Mouse (Mus musculus) macrophage (primary cell): ENCODE measurements around the gene Tmx4. TPM values are rescaled to one million over a fixed set of nuclear protein-coding genes. Genes with fewer than 3 reads are reported as not detected.
"Not testable (repeated sequence)": the region's sequence is repeated elsewhere in the genome, so short reads cannot be mapped to it uniquely, and the experiment has no call there.

ENCODE experiments used
- H3K27ac ChIP-seq: fragments of 350-480 bp; formaldehyde crosslinking; 2 replicates; pipeline ENCODE4 v1.9.0; 2021
- H3K36me3 ChIP-seq: fragments of 350-480 bp; formaldehyde crosslinking; 2 replicates; pipeline ENCODE4 v1.9.0; 2021; ENCODE audit errors: inconsistent target
- H3K4me3 ChIP-seq: fragments of 350-480 bp; formaldehyde crosslinking; 2 replicates; pipeline ENCODE4 v1.9.0; 2021; ENCODE audit errors: inconsistent target
- H3K79me2 ChIP-seq: fragments of 350-480 bp; formaldehyde crosslinking; 2 replicates; pipeline ENCODE4 v1.9.0; 2021; ENCODE audit errors: inconsistent target
- WGBS: methylation state at CpG from one replicate; pipeline ENCODE4 v1.1.7; 2026; ENCODE audit warnings: inconsistent platforms; ENCODE audit not compliant: missing documents; 5-methylcytosine and 5-hydroxymethylcytosine counted together
- polyA plus RNA-seq: library from polyadenylated mRNA; stranded (reverse); fragments of 250-400 nt; gene quantifications from 3 replicates; pipeline ENCODE4 v1.2.4, GENCODE M21; 2018; ENCODE audit warnings: inconsistent platforms

Gene Tmx4
- polyA plus RNA-seq, 1 experiment from 2014 or later, result 14.0 TPM

GRCm38 (mm10) chr2:134642377-134642776, 1.6 kb downstream of the Tmx4 start:
- Histone ChIP-seq H3K36me3 (no peaks in the 10 kb centered on the region), H3K27ac (no peak overlapping the region), H3K79me2 (peaks cover 47% of the 10 kb centered on the region), H3K4me3 (no peak overlapping the region; the same call in 1 of the 2 replicates)

- H3K79me2 ChIP-seq, result peaks cover 47% of the 10 kb centered on the region
- WGBS, result 96% methylated on average over 5 of the region's 5 CpGs
- no peaks in the 10 kb centered on the region for H3K36me3 ChIP-seq
- no peak overlapping the region for H3K4me3 ChIP-seq
- no peak overlapping the region for H3K27ac ChIP-seq
Observed at GRCm38 (mm10) chr2:134641372-134641771, 2.6 kb downstream of the Tmx4 start.

- peaks cover 47% of the 10 kb centered on the region for H3K79me2 ChIP-seq
- no peaks in the 10 kb centered on the region for H3K36me3 ChIP-seq
- no peak overlapping the region for H3K4me3 ChIP-seq
- H3K27ac ChIP-seq, result no peak overlapping the region
- WGBS, result 89% methylated on average over 1 of the region's 1 CpGs
Observed at GRCm38 (mm10) chr2:134640398-134640797, 3.5 kb downstream of the Tmx4 start.

- H3K4me3 ChIP-seq, H3K36me3 ChIP-seq, H3K27ac ChIP-seq: not testable (repeated sequence)
- WGBS, result 89% methylated on average over 1 of the region's 2 CpGs
- H3K79me2 ChIP-seq, result peaks cover 46% of the 10 kb centered on the region
Observed at GRCm38 (mm10) chr2:134628541-134628940, 15.4 kb downstream of the Tmx4 start.

- Histone ChIP-seq H3K79me2 (no peaks in the 10 kb centered on the region), H3K27ac (no peak overlapping the region), H3K4me3 (no peak overlapping the region), H3K36me3 (no peaks in the 10 kb centered on the region)
Observed at GRCm38 (mm10) chr2:134604935-134605334, 39.0 kb downstream of the Tmx4 start.

- Histone ChIP-seq H3K36me3 (no peaks in the 10 kb centered on the region), H3K4me3 (no peak overlapping the region), H3K27ac (no peak overlapping the region), H3K79me2 (no peaks in the 10 kb centered on the region)
- 100% methylated on average over 6 of the region's 6 CpGs for WGBS
Observed at GRCm38 (mm10) chr2:134591081-134591694, 52.8 kb downstream of the Tmx4 start.

- no peak overlapping the region for H3K27ac ChIP-seq
- 84% methylated on average over 4 of the region's 4 CpGs for WGBS
- no peaks in the 10 kb centered on the region for H3K79me2 ChIP-seq
- H3K36me3 ChIP-seq, result no peaks in the 10 kb centered on the region
- H3K4me3 ChIP-seq, result no peak overlapping the region
Observed at GRCm38 (mm10) chr2:134585243-134585642, 58.7 kb downstream of the Tmx4 start.

GRCm38 (mm10) chr2:134559422-134559821, 84.5 kb downstream of the Tmx4 start:
- Histone ChIP-seq H3K79me2 (no peaks in the 10 kb centered on the region), H3K27ac (no peak overlapping the region), H3K4me3 (no peak overlapping the region), H3K36me3 (no peaks in the 10 kb centered on the region)
- 91% methylated on average over 3 of the region's 3 CpGs for WGBS

GRCm38 (mm10) chr2:134554221-134554727, 89.7 kb downstream of the Tmx4 start, which contains the start of gene Hao1:
Hao1 (minus strand) TSS chr2:134554368.
- no peaks in the 10 kb centered on the region for H3K79me2 ChIP-seq
- no peaks in the 10 kb centered on the region for H3K36me3 ChIP-seq
- WGBS, result 91% methylated on average over 8 of the region's 8 CpGs
- H3K27ac ChIP-seq, result no peak within 1 kb of the TSS
- no peak within 1 kb of the TSS for H3K4me3 ChIP-seq

- Histone ChIP-seq H3K4me3 (no peak overlapping the region), H3K79me2 (no peaks in the 10 kb centered on the region), H3K27ac (no peak overlapping the region), H3K36me3 (no peaks in the 10 kb centered on the region)
Observed at GRCm38 (mm10) chr2:134552358-134552757, 91.6 kb downstream of the Tmx4 start.

- Histone ChIP-seq H3K27ac (no peak overlapping the region), H3K79me2 (no peaks in the 10 kb centered on the region), H3K36me3 (no peaks in the 10 kb centered on the region), H3K4me3 (no peak overlapping the region)
- WGBS, result 14% methylated on average over 4 of the region's 4 CpGs
Observed at GRCm38 (mm10) chr2:134549770-134550169, 94.2 kb downstream of the Tmx4 start.

- no peak overlapping the region for H3K4me3 ChIP-seq
- no peak overlapping the region for H3K27ac ChIP-seq
- 16% methylated on average over 5 of the region's 5 CpGs for WGBS
- H3K36me3 ChIP-seq, result no peaks in the 10 kb centered on the region
- H3K79me2 ChIP-seq, result no peaks in the 10 kb centered on the region
Observed at GRCm38 (mm10) chr2:134545116-134545515, 98.8 kb downstream of the Tmx4 start.

GRCm38 (mm10) chr2:134544321-134545065, 99.5 kb downstream of the Tmx4 start:
- Histone ChIP-seq H3K79me2 (no peaks in the 10 kb centered on the region), H3K36me3 (no peaks in the 10 kb centered on the region), H3K4me3 (no peak overlapping the region), H3K27ac (no peak overlapping the region)
- WGBS, result 11% methylated on average over 8 of the region's 8 CpGs
